Mouse (Mus musculus) heart, embryonic 14.5 days (tissue): ENCODE measurements at regions not wholly inside any gene's neighbourhood (a gene's known extent, or its start where the extent isn't known, plus 50 kb on each side); places are given as distances from the start of the nearest gene placed in this dataset.

ENCODE experiments used
- ATAC-seq: fragments of 200-750 bp; cut with Nextera tagmentation; 2 replicates; pipeline ENCODE4 v1.8.0; 2017; ENCODE audit warnings: low read depth, moderate TSS enrichment; ENCODE audit not compliant: insufficient number of reproducible peaks, insufficient read depth, low FRiP score
- H3K27ac ChIP-seq, 2 experiments: fragments of 200-500 bp in 1 of 2; fragments of 300-500 bp in 1 of 2; sonication (generic) in 1 of 2; replicated peaks in 1 of 2; 2 replicates each; pipeline ENCODE4 v1.5.1; 2012 to 2014; ENCODE audit warnings: low read depth in 2 of 2, low read length in 2 of 2, control low read depth in 1 of 2, mild to moderate bottlenecking in 1 of 2, mixed read lengths in 1 of 2; ENCODE audit not compliant: control insufficient read depth in 1 of 2, insufficient read depth in 1 of 2
- H3K27me3 ChIP-seq: fragments of 300-500 bp; sonication (generic); 2 replicates; pipeline ENCODE4 v1.6.1; 2014; ENCODE audit warnings: mild to moderate bottlenecking, low read length, control low read depth; ENCODE audit not compliant: control insufficient read depth, insufficient read depth
- H3K36me3 ChIP-seq: fragments of 300-500 bp; sonication (generic); 2 replicates; pipeline ENCODE4 v1.6.1; 2014; ENCODE audit warnings: mild to moderate bottlenecking, control low read depth, low read length, mixed read lengths; ENCODE audit not compliant: control insufficient read depth, insufficient read depth
- H3K4me1 ChIP-seq, 2 experiments: fragments of 200-500 bp in 1 of 2; fragments of 300-500 bp in 1 of 2; sonication (generic) in 1 of 2; 2 replicates each; pipeline ENCODE4 v1.6.1; 2012 to 2014; ENCODE audit warnings: low read length in 2 of 2, control low read depth in 1 of 2, mixed read lengths in 1 of 2; ENCODE audit not compliant: control insufficient read depth in 2 of 2, insufficient read depth in 2 of 2
- H3K4me2 ChIP-seq: fragments of 300-500 bp; sonication (generic); 2 replicates; pipeline ENCODE4 v1.6.1; 2014; ENCODE audit warnings: mild to moderate bottlenecking, low read length
- H3K4me3 ChIP-seq, 2 experiments: fragments of 200-500 bp in 1 of 2; fragments of 300-500 bp in 1 of 2; sonication (generic) in 1 of 2; 2 replicates each; pipeline ENCODE4 v1.5.1; 2012 to 2014; ENCODE audit warnings: low read length in 2 of 2, mild to moderate bottlenecking in 2 of 2, control low read depth in 1 of 2, low read depth in 1 of 2, moderate library complexity in 1 of 2; ENCODE audit not compliant: control insufficient read depth in 1 of 2, insufficient read depth in 1 of 2
- H3K9ac ChIP-seq: fragments of 300-500 bp; sonication (generic); 2 replicates; pipeline ENCODE4 v1.6.1; 2014; ENCODE audit warnings: mild to moderate bottlenecking, low read length
- H3K9me3 ChIP-seq: fragments of 300-500 bp; sonication (generic); 2 replicates; pipeline ENCODE4 v1.6.1; 2016; ENCODE audit warnings: low read length, control low read depth; ENCODE audit not compliant: control insufficient read depth
- WGBS: fragments of 180-500 bp; shearing (Covaris S2); extraction: QIAGEN DNeasy Blood & Tissue Kit; methylation state at CpG from one replicate; pipeline ENCODE4 v1.1.7; 2014; 5-methylcytosine and 5-hydroxymethylcytosine counted together

GRCm38 (mm10) chr19:26114326-26114725, 442.1 kb downstream of the Dmrt2 start:
- H3K27me3 ChIP-seq, result no peaks in the 10 kb centered on the region
- H3K36me3 ChIP-seq, result no peaks in the 10 kb centered on the region
- H3K27ac ChIP-seq, result no peak overlapping the region
- no peaks in the 10 kb centered on the region for H3K4me1 ChIP-seq
- no peak for ATAC-seq
- H3K4me2 ChIP-seq, result no peak overlapping the region
- WGBS, result 78% methylated on average over 6 of the region's 6 CpGs
- H3K9ac ChIP-seq, result no peak overlapping the region
- no peak overlapping the region for H3K4me3 ChIP-seq
- no peaks in the 10 kb centered on the region for H3K9me3 ChIP-seq

GRCm38 (mm10) chr19:26128423-26128822, 456.2 kb downstream of the Dmrt2 start:
- H3K36me3 ChIP-seq, result no peaks in the 10 kb centered on the region
- H3K27me3 ChIP-seq, result no peaks in the 10 kb centered on the region
- H3K4me1 ChIP-seq, result no peaks in the 10 kb centered on the region
- H3K9ac ChIP-seq, result no peak overlapping the region
- no peak overlapping the region for H3K27ac ChIP-seq
- no peak for ATAC-seq
- WGBS, result 59% methylated on average over 2 of the region's 2 CpGs
- no peaks in the 10 kb centered on the region for H3K9me3 ChIP-seq
- no peak overlapping the region for H3K4me3 ChIP-seq
- H3K4me2 ChIP-seq, result no peak overlapping the region

DNA sequence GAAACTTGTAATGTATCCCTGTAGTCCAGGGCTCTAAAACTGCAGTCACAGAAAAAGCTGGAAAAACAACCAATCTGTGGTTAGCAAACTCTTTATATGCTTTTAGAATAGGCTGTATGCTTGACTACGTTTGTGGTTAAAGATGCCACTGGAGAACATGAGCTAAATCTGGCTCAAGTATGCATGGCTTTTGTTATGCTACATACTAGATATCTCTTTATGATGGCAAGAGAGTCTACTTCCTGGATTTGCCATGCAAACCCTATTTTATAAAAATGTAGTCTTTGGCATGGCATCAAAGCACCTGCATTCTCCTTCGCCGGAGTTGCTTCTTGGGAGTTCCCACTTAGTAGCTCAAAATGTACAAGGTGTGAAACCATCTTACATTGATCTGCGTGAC, 462.2 kb downstream of the Dmrt2 start:
- ATAC-seq, result no peak
- Histone ChIP-seq H3K4me1 (no peaks in the 10 kb centered on the region), H3K4me3 (no peak overlapping the region), H3K27ac (no peak overlapping the region), H3K36me3 (no peaks in the 10 kb centered on the region), H3K27me3 (no peaks in the 10 kb centered on the region), H3K9ac (no peak overlapping the region), H3K4me2 (no peak overlapping the region), H3K9me3 (no peaks in the 10 kb centered on the region)
- 80% methylated on average over 4 of the region's 4 CpGs for WGBS

DNA sequence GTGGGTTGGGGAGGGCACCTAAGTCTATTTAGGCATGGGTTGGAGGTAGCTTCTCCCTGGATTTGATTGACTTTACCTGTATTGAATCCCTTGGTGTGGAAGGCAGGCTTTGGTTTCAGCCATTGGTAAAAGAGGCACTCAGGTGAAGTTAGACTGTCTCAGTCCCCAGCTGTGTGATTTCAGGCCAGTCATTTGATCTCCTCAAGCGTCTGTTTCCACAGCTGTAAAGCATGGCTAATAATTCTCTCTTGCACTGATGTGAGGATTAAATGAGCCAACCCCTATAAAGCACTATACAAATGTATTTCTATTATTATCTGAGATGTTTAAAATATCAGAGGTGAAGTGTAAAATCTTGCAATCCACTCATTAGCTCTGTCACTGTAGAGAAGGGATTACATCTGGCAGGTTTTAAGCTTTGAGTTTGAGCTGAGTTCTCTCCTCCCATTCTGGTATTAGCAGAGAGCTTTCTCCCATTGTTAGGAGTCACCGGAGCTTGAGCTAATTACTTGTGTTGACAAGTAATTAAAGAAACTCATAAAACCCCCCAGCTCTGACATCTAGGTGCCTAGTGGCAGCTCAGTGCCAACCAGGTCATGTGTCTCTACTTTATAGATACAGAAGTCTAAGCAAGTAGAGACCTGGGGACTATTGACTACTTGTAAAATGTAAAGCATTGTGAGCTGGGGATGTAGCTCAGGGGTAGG, 463.3 kb downstream of the Dmrt2 start:
- no peak overlapping the region for H3K27ac ChIP-seq
- H3K27me3 ChIP-seq, result no peaks in the 10 kb centered on the region
- H3K4me1 ChIP-seq, result no peaks in the 10 kb centered on the region
- H3K4me2 ChIP-seq, result no peak overlapping the region
- no peaks in the 10 kb centered on the region for H3K9me3 ChIP-seq
- no peak overlapping the region for H3K4me3 ChIP-seq
- no peak overlapping the region for H3K9ac ChIP-seq
- ATAC-seq, result no peak
- H3K36me3 ChIP-seq, result no peaks in the 10 kb centered on the region
- 63% methylated on average over 2 of the region's 2 CpGs for WGBS

DNA sequence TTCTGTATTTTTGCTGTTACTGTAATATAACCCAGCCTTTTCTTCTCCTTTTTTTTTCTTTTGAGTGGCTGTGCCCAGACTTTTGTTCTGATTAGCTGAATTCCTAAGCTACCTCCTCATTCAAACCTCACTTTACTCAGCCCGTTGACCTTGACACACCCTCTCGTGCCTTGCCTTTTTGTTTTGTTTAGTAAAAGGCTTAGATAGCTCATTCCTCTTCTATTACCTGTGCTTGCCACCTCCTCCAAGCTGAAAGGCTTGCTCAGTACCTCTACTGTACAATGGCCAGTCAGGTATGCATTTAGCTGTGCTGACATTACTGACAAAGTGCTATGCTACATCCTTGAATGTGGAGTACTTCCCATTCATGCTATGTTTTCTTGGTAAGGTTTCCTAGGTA, 464.2 kb upstream of the Smarca2 start:
- Histone ChIP-seq H3K4me1 (no peaks in the 10 kb centered on the region), H3K9me3 (no peaks in the 10 kb centered on the region), H3K4me3 (no peak overlapping the region), H3K27ac (no peak overlapping the region), H3K4me2 (no peak overlapping the region), H3K9ac (no peak overlapping the region), H3K36me3 (no peaks in the 10 kb centered on the region), H3K27me3 (no peaks in the 10 kb centered on the region)
- WGBS, result 66% methylated on average over 2 of the region's 2 CpGs
- no peak for ATAC-seq

- no peak overlapping the region for H3K4me3 ChIP-seq
- H3K9ac ChIP-seq, result no peak overlapping the region
- WGBS, result 68% methylated on average over 2 of the region's 2 CpGs
- no peaks in the 10 kb centered on the region for H3K27me3 ChIP-seq
- ATAC-seq, result no peak
- H3K4me1 ChIP-seq, result no peaks in the 10 kb centered on the region
- no peak overlapping the region for H3K27ac ChIP-seq
- no peaks in the 10 kb centered on the region for H3K36me3 ChIP-seq
- no peak overlapping the region for H3K4me2 ChIP-seq
- H3K9me3 ChIP-seq, result no peaks in the 10 kb centered on the region
Measured at GRCm38 (mm10) chr19:26143539-26143938, 461.3 kb upstream of the Smarca2 start.

DNA sequence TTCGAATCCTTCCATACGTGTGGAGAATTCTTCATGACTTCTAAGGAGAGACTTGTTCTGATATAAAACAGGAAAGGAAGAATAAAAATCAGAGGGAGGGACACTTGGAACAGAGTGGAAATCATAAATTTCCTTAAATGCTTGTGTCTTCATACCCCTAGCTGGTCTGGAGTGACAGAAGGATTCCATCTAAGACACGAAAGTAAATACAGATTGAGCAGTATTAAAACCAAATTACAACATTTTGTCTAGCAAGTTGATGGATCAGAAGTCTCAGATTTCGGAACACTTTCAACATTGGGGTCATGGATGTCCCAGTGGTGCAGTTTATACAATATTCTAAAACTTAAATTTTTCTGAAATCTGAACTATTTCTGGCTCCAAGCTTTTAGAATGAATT, 453.6 kb upstream of the Smarca2 start:
- Histone ChIP-seq H3K9me3 (no peaks in the 10 kb centered on the region), H3K4me3 (no peak overlapping the region), H3K27ac (no peak overlapping the region), H3K27me3 (no peaks in the 10 kb centered on the region), H3K9ac (no peak overlapping the region), H3K4me2 (no peak overlapping the region), H3K36me3 (no peaks in the 10 kb centered on the region), H3K4me1 (no peaks in the 10 kb centered on the region)
- 70% methylated on average over 4 of the region's 4 CpGs for WGBS
- no peak for ATAC-seq

- Histone ChIP-seq H3K9ac (no peak overlapping the region), H3K4me2 (no peak overlapping the region), H3K27ac (no peak overlapping the region), H3K27me3 (no peaks in the 10 kb centered on the region), H3K36me3 (no peaks in the 10 kb centered on the region), H3K4me3 (no peak overlapping the region), H3K4me1 (no peaks in the 10 kb centered on the region), H3K9me3 (no peaks in the 10 kb centered on the region)
- ATAC-seq, result no peak
- 56% methylated on average over 13 of the region's 13 CpGs for whole genome bisulfite sequencing
Measured at GRCm38 (mm10) chr19:26164993-26165392, 439.9 kb upstream of the Smarca2 start.
